22 mouse cellular contexts compared by ENCODE assay signal in the genomic region with DNA sequence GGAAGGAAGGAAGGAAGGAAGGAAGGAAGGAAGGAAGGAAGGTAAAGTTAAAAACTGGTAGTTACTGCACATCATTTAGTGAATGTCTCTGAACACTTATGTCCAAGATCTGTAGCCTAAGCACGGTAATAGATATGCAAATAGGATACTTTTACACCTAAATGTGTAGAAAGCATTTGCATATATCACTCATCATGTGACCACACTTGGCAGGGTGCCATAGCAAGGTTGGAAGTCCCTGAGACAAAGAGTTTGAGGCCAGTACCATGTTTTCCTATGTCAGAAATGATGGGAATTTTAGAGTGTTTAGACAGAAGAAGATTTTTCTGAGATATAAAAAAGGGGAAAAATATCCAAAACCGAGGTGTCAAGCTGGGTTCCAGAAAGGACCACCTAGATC. TPM values are rescaled to one million over a fixed set of nuclear protein-coding genes. Genes with fewer than 3 reads are reported as not detected.
DNase-seq lines count a peak whose midpoint lies in the region; ATAC-seq and TF ChIP-seq lines count a peak whose summit lies in the region.
"Had no signal": no experiment of that assay in that cellular context is flagged by ENCODE, and none has a peak within 500 bp of the region (broad histone marks: within the 10 kb centered on the region; RNA-seq: fewer than 3 reads in every experiment).

No protein-coding gene starts in this region.

- no peak for TF ChIP-seq CTCF in midbrain, postnatal 0 days (IDR thresholded peaks at IDR 0.05)

- no peak for ATAC-seq in midbrain, embryonic 11.5 days (ENCODE audit: low FRiP score)
- ATAC-seq in midbrain, postnatal 0 days (ENCODE audit: low FRiP score) = no peak
- ATAC-seq: activated CD4-positive, CD25-positive, alpha-beta regulatory T cell, adult 4 months; forebrain, embryonic 16.5 days; hindbrain, embryonic 16.5 days had no signal

- no peaks in the 10 kb centered on the region for H3K36me3 ChIP-seq in midbrain, embryonic 11.5 days (ENCODE audit: control insufficient read depth, insufficient read depth, low read length)
- no peaks in the 10 kb centered on the region for H3K36me3 ChIP-seq in midbrain, postnatal 0 days (ENCODE audit: insufficient read depth, low read length)
- H3K36me3 ChIP-seq in splenic B cell, adult 2 months (ENCODE audit: control insufficient read depth, insufficient read depth, low read length, poor library complexity, severe bottlenecking) = no peaks in the 10 kb centered on the region
- H3K36me3 ChIP-seq: embryonic facial prominence, embryonic 15.5 days; forebrain, embryonic 10.5 days; heart, embryonic 13.5 days; hindbrain, embryonic 12.5 days had no signal

- no peak overlapping the region for H3K4me2 ChIP-seq in midbrain, embryonic 11.5 days
- no peak overlapping the region for H3K4me2 ChIP-seq in midbrain, postnatal 0 days (ENCODE audit: low read depth, low read length, poor library complexity, severe bottlenecking)
- H3K4me2 ChIP-seq: embryonic facial prominence, embryonic 15.5 days; heart, embryonic 13.5 days; hindbrain, embryonic 12.5 days had no signal

- 80% methylated on average over 2 of the region's 2 CpGs for WGBS in midbrain, embryonic 11.5 days
- whole genome bisulfite sequencing in midbrain, postnatal 0 days = 69% methylated on average over 2 of the region's 2 CpGs

- DNase-seq in midbrain, embryonic 11.5 days (ENCODE audit: low spot score, missing footprints) = peak; percentile 14
- no peak for DNase-seq in midbrain, postnatal 0 days (ENCODE audit: low spot score)
- DNase-seq in B cell, adult 2 months = peak; percentile 62 to 68
- DNase-seq in R1 (ENCODE audit: low read depth, low spot score) = peak; percentile 6
- DNase-seq in splenic B cell, adult 2 months (ENCODE audit: low read depth, low spot score) = peak; percentile 76
- DNase-seq in frontal cortex, adult 2 months (ENCODE audit: extremely low spot score in 1 of 2, low spot score in 1 of 2) = no peak
- DNase-seq in gastrocnemius, postnatal 25 days = no peak
- DNase-seq: adrenal gland, postnatal 14 days; cerebellum, adult 8-10 months; cerebellum, postnatal 14 days; embryo, embryonic 11 days; gastrocnemius, postnatal 14 days; heart, postnatal 4 days; kidney, adult 18-20 months had no signal

- H3K9me3 ChIP-seq in midbrain, embryonic 11.5 days (ENCODE audit: control insufficient read depth, low read length) = no peaks in the 10 kb centered on the region
- no peaks in the 10 kb centered on the region for H3K9me3 ChIP-seq in midbrain, postnatal 0 days (ENCODE audit: low read length)
- H3K9me3 ChIP-seq: embryonic facial prominence, embryonic 15.5 days; forebrain, embryonic 10.5 days; heart, embryonic 13.5 days; hindbrain, embryonic 12.5 days had no signal

- no peak overlapping the region for H3K27ac ChIP-seq in midbrain, embryonic 11.5 days (ENCODE audit: low read depth, low read length)
- H3K27ac ChIP-seq in midbrain, postnatal 0 days (ENCODE audit: low read depth, low read length) = no peak overlapping the region
- H3K27ac ChIP-seq: embryonic facial prominence, embryonic 15.5 days; forebrain, embryonic 10.5 days; heart, embryonic 13.5 days; hindbrain, embryonic 12.5 days had no signal

- H3K27me3 ChIP-seq in midbrain, embryonic 11.5 days (ENCODE audit: control insufficient read depth, insufficient read depth, low read length) = no peaks in the 10 kb centered on the region
- no peaks in the 10 kb centered on the region for H3K27me3 ChIP-seq in midbrain, postnatal 0 days (ENCODE audit: insufficient read depth, low read length)
- H3K27me3 ChIP-seq in splenic B cell, adult 2 months (ENCODE audit: control insufficient read depth, insufficient read depth, low read length, poor library complexity, severe bottlenecking) = no peaks in the 10 kb centered on the region
- H3K27me3 ChIP-seq: embryonic facial prominence, embryonic 15.5 days; heart, embryonic 13.5 days; hindbrain, embryonic 12.5 days had no signal

- H3K4me1 ChIP-seq in midbrain, embryonic 11.5 days (ENCODE audit: control insufficient read depth, insufficient read depth, low read length) = no peaks in the 10 kb centered on the region
- 0 out of 2 replicates have a peak, but pooled peaks cover 3% of the 10 kb centered on the region for H3K4me1 ChIP-seq in midbrain, postnatal 0 days (ENCODE audit: insufficient read depth, low read length)
- H3K4me1 ChIP-seq: embryonic facial prominence, embryonic 15.5 days; forebrain, embryonic 10.5 days; hindbrain, embryonic 12.5 days had no signal

- H3K4me3 ChIP-seq in midbrain, embryonic 11.5 days (ENCODE audit: low read depth, low read length) = no peak overlapping the region
- no peak overlapping the region for H3K4me3 ChIP-seq in midbrain, postnatal 0 days (ENCODE audit: low read depth, low read length)
- H3K4me3 ChIP-seq: embryonic facial prominence, embryonic 15.5 days; erythroblast, embryonic 14.5 days; forebrain, embryonic 10.5 days; heart, embryonic 13.5 days; hindbrain, embryonic 12.5 days had no signal

- no peak overlapping the region for H3K9ac ChIP-seq in midbrain, embryonic 11.5 days (ENCODE audit: low read length)
- no peak overlapping the region for H3K9ac ChIP-seq in midbrain, postnatal 0 days (replicated peaks; ENCODE audit: low read length, poor library complexity, severe bottlenecking)
- H3K9ac ChIP-seq: embryonic facial prominence, embryonic 15.5 days; heart, embryonic 13.5 days; hindbrain, embryonic 12.5 days had no signal

RNA-seq across cellular contexts. Expression of a gene that starts 28.4 kb away (rescaled TPM):
- 5.7 and 6.2 TPM in 2 replicates for polyA plus RNA-seq in midbrain, embryonic 11.5 days (2014; fragmentation: Nextera tagmentation; extraction: Ambion mirVana)
- 13.5 and 18.8 TPM in 2 replicates for total RNA-seq in midbrain, postnatal 0 days (2014; rRNA removed)
- polyA plus RNA-seq in midbrain, postnatal 0 days (2015; fragmentation: Nextera tagmentation; extraction: Ambion mirVana) = 6.8 and 9.0 TPM in 2 replicates
- 6.2 and 6.7 TPM in 2 replicates for polyA plus RNA-seq in frontal cortex, adult 2 months (2012; rRNA removed)
- total RNA-seq in gastrocnemius, postnatal 25 days (2021) = 1 to 10 TPM; 1.6 to 1.7 TPM
- polyA plus RNA-seq: erythroblast, embryonic 14.5 days had no signal

Comparison
In these comparisons a context has a peak if more than half of its experiments do, and no peak if none do; other contexts are left out.
1. DNase-seq: peak in midbrain, embryonic 11.5 days (single experiment), B cell, adult 2 months (2 of 2), R1 (single experiment) and splenic B cell, adult 2 months (single experiment); none in midbrain, postnatal 0 days (single experiment), frontal cortex, adult 2 months (0 of 2) and gastrocnemius, postnatal 25 days (single experiment).